Mouse (Mus musculus): ENCODE measurements around the gene Cxcr4.

GRCm38 (mm10) chr1:128590011-128590410 is 2.1 kb downstream of the Cxcr4 start:
- TF ChIP-seq GATA1 (IDR thresholded peaks at IDR 0.05; ENCODE audit: borderline replicate concordance, low read length) (no peak), FLI1 (IDR thresholded peaks at IDR 0.05; ENCODE audit: low read length) (no peak)

All from megakaryocyte, embryonic 14.5 days (primary cell).